Mouse (Mus musculus) lung, postnatal 10 days (tissue): Measurements from ENCODE around the gene Ncoa7.

Experiments used
- DNase-seq: peaks from one replicate; pipeline ENCODE4 v3.0.0; 2021

Ncoa7 gene

DNA sequence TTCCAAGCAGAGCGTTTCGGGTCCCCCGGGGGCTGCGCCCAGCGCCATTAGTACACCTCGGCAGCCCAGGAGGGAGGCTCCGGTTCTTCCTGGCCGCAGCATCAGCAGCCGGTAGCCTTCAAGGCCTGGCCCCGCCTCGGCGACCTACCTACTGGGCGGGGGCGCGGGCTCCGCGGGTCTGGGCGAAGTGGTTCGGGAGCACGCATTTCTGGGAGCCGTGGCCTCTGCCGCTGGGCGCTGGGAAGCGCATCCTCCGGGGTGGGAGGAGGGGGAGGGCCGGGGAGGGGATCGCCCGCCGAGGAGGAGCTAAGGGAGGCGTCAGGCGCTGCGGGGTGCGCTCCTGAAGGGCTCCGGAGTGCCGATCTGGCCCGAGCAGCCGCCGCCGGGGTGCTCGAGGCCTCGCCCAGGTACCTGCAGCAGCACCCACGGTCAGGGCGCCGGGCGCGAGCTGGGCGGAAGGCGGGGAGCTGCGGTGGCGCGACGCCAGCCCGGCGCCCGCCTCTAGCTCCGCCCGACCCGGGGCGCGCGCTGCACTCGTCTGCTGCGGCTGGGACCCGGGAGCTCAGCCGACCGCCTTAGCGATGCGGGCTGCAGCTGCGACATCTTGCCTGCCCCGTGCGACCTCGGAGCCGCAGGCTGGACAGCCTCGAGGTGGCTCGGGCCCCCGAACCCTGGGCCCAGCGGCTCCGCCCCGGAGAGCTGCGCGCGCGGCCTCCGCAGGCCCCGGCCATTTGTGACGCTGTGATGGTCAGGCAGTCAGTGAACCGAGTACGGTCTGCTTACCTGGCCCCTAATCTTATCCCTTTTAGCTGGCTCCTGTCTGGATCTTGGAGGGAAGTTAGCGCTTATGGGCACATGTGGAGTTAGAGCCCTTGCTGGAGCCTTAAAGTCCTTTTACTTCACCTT, at the start of gene Ncoa7:
TSS of gene Ncoa7 (minus strand) at position 646 of the 906 bp plus-strand sequence.
- peak; percentile 85 for DNase-seq

- no peak for DNase-seq
Measured at GRCm38 (mm10) chr10:30845101-30845825, 42.1 kb upstream of the Ncoa7 start.

DNA sequence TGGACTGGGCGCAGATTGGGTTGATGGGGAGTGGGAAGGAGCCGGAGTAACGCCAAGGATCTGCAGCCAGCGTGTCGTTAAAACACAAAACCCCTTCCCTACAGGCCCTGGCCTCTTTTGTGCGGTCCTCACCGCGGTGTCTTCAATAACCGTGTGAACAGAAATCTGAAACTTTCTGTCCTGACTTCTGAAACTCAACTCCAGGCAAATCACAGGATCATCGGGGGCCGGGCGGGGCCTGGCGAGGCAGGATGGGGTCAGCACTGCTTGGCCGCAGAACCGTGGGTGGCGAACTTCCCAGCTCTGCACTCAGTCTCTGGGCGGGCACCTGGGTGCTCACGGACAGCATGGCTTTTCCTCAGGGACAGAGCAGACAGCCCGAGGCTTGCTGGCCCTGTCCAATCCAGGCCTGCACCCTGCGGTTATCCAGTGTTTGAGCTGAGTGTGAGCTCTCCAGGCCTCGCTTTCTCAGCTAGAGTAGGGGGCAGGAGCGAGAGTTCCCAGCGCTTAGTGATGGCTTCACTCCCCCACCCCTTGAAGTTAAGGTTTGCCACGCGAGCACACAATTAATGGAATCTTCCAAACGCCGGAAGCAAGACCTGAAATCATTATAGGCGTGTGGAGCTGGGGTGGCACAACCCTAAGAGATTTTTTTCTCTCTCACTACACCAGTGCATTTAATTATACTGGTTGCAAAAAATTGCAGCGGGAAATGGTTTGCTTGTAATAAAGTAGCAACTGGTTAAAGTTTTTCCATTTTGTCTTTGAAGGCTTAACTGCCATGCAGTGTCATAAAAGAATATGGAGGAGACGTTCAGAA, 41.3 kb upstream of the Ncoa7 start:
- DNase-seq: peak; percentile 14

DNA sequence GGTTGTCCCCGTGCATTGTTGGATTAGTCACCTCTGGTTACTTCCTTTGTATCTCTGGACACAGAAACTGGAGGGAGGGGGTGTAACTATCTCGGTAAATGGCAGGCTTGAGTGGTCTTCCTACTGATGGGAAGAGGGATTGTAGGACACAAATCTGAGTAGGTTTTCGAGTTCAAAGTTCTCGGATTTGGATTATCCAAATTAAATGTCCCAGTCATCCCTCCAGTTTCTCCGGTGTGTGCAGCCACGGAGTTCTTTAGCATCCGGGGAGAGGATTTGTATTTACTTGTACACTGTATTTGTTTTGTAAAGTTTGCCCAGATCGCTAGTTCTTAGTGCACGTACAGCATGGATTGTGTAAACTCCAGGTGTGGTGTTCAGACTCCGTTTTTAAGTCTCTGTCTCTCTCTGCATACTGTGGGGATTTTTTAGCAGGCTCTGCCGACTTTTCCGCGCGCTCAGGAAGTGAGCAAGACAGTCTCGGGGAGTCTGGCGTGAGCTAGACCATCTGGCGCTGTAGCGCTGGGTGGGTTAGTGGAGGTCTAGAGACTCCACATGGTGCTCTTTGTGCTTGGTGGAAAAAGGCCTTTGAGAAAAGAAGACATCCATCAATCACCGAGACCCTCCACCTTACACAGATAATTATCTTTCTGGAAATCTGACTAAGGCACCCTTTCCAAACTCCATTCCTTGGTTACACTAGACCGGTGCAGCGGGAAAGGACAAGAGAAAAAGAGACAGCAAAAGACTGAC, 40.5 kb upstream of the Ncoa7 start:
- DNase-seq: peak; percentile 25

- peak; percentile 98 for DNase-seq
Measured at GRCm38 (mm10) chr10:30842643-30843437, 39.7 kb upstream of the Ncoa7 start, which contains the start of gene Hey2. Hey2 (minus strand) TSS chr10:30842801.

DNA sequence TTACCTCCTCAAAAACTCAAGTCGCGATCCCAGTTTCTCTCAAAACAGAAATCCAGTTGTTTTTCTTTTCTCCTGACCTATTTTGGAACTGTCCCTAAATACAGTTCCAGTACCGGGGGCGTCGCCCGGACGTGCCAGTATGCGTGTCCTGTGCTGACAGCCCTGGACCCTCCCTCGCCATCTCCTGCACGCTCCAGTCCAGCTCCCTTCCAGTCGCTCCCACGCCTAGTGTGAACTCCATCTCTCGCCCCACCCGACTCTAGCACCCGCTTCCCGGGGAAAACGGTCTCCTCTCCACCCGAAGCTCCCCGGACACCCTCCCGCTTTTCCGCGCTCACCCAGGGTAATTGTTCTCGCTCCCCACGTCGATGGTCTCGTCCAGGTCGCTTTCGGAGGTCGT, 39.1 kb upstream of the Ncoa7 start:
- DNase-seq: no peak

DNA sequence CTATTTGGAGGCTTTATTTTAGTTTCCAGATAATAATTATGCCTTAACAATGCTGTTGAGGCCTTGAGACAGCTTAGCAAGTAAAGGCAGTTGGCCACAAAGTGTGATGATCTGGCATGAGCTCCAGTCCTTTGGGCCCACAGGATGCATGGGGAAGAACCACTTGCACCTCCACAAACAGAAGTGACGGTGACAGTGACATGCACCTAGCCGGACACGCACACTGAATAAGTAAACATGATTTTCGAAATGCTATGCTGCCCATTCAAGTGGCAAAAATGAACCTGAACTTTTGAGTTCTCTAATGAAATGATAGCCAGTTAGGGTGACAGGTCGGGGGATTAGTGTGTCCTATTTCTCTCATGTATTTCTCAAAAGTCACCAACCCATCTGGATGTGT, 37.7 kb upstream of the Ncoa7 start:
- DNase-seq: no peak

DNA sequence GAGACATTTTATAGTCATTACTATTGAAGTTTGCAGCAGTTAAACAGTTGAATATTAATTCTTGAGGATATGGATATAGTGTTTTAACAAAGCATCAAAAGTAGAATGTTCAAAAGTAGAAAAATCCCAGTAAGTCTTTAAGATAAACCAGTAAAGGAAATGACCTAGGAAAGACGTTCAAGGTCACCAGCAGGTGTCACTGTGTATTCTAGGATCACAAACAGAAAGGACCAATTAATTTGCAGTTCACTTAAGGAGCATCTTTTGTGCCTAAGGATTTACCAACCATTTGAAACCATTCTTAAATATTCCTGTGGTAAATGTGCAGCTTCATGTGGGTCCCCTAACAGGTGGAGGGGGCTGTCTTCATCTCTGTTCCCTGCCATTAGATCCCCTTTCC, 35.1 kb upstream of the Ncoa7 start:
- DNase-seq: peak; percentile 8

DNA sequence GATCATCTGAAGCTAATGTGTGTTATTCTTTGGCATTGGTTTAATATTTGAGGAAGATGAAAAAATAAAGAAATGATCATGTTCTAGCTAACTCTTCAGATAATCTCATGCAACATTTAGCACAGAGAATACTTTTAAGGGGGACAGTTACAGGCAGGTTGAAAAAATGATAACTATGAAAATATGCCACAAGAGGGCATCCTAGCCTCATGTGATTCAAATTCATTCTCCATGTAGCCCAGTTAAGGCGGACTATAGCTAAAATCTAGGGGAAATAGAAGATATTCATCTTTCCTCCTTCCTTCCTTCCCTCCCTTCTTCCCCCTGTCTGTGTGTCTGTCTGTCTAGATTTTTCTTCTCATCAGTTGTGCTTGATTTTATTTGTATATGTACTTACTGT, 21.9 kb upstream of the Ncoa7 start:
- peak; percentile 66 for DNase-seq

DNA sequence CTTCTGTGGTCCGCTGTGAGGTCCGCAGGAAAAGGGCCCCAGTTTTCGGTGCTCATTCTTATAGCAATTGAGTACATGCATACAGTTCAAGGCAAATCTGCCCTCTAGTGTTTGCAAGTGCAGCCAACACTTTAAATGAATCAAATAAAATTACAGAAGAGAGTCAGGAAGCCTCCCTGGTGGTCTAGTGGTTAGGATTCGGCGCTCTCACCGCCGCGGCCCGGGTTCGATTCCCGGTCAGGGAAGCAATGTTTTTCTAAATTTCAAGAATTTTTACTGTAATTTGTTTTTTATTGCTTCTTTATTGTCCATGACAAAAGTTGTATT, 7.8 kb upstream of the Ncoa7 start:
- peak; percentile 87 for DNase-seq

DNA sequence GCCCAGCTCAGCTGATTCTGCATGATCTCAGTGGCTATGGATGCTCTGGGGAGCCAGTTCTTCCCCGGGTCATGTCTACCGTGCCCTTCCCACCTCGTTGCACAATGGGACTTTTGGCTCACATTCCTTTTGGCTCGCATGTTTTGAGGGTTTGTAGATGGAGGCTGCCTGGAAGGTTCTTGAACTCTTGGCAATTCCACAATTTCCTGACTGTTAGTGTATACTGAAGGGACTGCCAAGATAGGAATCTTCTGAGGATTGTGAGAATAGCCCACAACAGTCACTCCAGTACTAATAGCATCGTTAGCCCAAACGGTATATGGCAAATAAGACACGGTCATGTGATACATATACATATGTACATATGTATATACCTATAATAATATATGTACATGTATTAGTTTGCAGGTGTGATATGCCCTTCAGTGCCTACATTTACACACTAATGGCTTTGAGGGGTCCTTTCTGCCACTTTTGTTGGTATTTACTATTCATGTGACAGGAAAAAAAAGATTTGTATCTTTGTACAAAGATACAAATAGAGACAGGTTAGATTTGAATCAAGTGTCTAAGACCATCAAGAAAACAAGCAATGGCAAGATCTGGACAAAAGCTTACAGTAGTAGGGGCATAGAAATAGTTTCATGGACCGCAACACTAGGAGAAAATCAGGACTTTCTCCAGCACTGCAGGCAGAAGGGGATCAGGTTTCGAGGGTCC, 7.3 kb upstream of the Ncoa7 start:
- DNase-seq: peak; percentile 23

DNA sequence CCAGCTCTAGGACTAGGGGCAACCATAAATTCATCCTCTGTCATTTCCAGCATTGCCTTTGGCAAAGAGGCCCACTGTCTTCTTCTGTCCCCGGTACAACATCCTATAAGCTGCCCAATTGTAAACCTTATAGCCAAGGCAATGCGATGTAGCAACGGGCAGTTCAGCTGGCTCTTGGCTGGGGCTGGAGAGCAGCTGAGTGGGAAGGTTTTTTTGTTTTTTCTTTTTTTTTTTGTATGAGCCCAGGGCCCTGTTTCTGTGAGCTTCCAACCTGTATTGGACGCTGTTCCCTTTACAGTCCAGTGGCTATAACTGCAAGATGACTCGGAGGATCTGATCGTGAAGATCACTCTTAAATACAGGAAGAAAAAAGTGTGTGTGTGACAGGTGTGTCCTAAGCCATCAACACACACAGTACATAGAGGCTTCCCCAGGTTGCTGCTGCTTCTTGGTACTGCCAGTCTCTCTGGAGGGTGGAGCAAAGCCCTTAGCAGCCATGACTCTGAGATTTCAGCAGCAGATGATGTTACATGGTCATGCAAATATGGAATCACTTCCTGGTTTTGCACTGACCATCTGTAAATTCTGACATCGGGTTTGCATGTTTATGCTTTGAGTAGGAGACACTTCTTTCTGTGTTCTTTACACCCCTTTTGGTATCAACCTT, 594 bp upstream of the Ncoa7 start:
- DNase-seq: no peak

DNA sequence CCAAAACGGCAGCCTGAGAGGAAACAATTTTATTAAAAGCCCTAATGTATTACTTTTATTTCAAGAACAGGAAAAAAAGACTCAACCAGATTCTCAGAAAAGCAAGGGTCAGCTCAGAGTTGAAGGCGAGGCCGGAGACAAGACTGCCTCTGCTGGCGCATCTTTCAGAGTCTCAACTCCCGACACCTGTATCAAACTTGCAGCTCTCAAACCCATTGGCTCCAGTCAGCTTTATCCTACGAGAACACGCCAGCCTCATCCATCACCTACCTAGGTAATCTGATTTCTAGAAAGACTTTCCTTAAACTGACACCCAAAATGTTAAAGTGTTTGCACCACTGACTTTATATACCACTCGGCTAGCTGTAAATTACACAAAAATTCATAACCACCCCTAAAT, 1.1 kb downstream of the Ncoa7 start:
- no peak for DNase-seq

- no peak for DNase-seq
Measured at GRCm38 (mm10) chr10:30799713-30800450, 3.2 kb downstream of the Ncoa7 start.

DNA sequence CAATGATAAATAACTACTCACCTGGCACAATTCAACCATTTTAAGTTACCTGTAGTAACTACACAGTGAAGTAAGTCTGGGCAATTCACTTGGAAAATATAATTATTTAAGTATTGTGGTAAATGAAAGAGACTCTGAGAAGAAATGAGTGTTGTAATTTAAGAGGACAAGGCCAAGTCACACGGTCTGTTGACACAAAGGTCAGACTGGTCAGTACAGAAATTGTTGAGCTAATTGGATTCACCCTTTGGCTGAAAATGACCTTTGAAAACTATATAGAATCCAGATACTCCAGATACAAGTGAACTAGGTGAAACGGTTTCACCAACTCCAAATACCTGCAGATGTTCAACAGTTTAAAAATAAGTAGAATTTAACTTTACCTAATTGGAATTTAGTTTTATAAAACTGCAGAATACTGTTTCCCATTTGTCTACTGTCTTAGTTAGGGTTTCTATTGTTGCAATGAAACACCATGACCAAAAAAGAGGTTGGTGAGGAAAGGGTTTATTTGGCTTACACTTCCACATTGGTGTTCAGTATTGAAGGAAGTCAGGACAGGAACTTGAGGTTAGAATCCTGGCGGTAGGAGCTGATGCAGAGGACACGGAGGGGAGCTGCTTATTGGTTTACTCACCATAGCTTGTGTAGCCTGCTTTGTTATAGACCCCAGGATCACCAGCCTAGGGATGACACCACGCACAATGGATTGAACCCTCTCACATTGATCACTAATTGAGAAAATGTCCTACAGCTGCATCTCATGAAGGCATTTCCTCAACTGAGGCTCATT, 6.5 kb downstream of the Ncoa7 start:
- DNase-seq: no peak

- no peak for DNase-seq
Measured at GRCm38 (mm10) chr10:30791016-30791415, 12.1 kb downstream of the Ncoa7 start.

DNA sequence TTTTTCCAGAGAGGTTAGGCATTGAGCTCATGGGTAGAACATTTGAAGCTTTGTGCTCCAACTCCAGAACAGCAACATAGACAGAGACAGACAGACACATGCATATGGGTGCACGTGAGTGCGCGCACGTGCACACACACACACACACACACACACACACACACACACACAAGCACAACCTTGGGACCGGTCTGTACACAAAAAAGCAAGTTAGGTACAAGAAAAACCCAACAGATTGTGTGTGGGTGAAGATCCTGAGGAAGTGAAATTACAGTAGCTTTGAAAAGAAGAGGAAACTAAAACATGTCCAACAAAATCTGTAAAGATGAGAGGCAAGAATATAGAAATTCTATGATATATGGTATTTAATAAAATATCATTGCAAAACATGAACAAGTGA, 13.6 kb downstream of the Ncoa7 start:
- no peak for DNase-seq

DNA sequence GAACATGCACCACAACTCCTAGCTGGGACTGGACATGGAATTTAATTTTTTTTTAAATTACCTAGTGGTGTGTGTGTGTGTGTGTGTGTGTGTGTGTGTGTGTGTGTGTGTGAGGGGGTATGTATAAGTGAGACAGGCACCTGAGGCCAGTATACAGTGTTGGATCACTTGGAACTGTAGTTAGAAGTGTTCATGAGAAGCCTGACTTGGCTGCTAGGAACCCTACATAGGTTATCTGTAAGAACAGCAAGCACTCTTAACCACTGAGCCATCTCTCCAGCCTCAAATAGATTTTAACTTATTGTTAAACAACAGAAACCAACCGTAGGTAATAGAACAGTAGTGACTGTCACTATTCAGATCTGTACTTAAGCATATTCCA, 14.8 kb downstream of the Ncoa7 start:
- DNase-seq: no peak
